Mouse (Mus musculus) lung, postnatal 0 days (tissue): ENCODE data around the gene Grid2ip.

Source experiments
- CTCF ChIP-seq: IDR thresholded peaks from 2 replicates; pipeline ENCODE4 v1.5.1; 2016; ENCODE audit warnings: antibody characterized with exemption, mild to moderate bottlenecking
- EP300 ChIP-seq: IDR thresholded peaks from 2 replicates; pipeline ENCODE4 v1.6.1; 2016; ENCODE audit warnings: antibody characterized with exemption, mild to moderate bottlenecking, control low read depth

GRCm38 (mm10) chr5:143401556-143401955, 44.4 kb downstream of the Grid2ip start:
- TF ChIP-seq CTCF (no peak), EP300 (no peak)
